Mouse (Mus musculus) frontal cortex, postnatal 14 days (tissue): ENCODE measurements at regions not wholly inside any gene's neighbourhood (a gene's known extent, or its start where the extent isn't known, plus 50 kb on each side); places are given as distances from the start of the nearest gene placed in this dataset.

Experiments used
- DNase-seq, 2 experiments: peaks; one replicate each; pipeline ENCODE4 v3.0.0; 2022; ENCODE audit warnings: low spot score in 2 of 2

- DNase-seq, result no peak
Observed at GRCm38 (mm10) chr10:67663028-67663427, 114.3 kb upstream of the Ado start.

- no peak for DNase-seq
Observed at GRCm38 (mm10) chr10:67661666-67662065, 112.9 kb upstream of the Ado start.

GRCm38 (mm10) chr10:67658005-67658545 lies 109.3 kb upstream of the Ado start:
- DNase-seq, result no peak

- no peak for DNase-seq
Observed at GRCm38 (mm10) chr10:67657305-67657704, 108.5 kb upstream of the Ado start.

- DNase-seq, result no peak
Observed at GRCm38 (mm10) chr10:67654518-67654917, 105.8 kb upstream of the Ado start.

GRCm38 (mm10) chr10:67652300-67652699 lies 103.5 kb upstream of the Ado start:
- DNase-seq, result no peak

- no peak for DNase-seq
Observed at GRCm38 (mm10) chr10:67651386-67651785, 102.6 kb upstream of the Ado start.

GRCm38 (mm10) chr10:67647777-67648727 lies 99.3 kb upstream of the Ado start:
- no peak for DNase-seq

- no peak for DNase-seq
Observed at GRCm38 (mm10) chr10:67646659-67647559, 98.2 kb upstream of the Ado start.

- no peak for DNase-seq
Observed at GRCm38 (mm10) chr10:67645821-67646220, 97.1 kb upstream of the Ado start.

GRCm38 (mm10) chr10:67644280-67644679 lies 95.5 kb upstream of the Ado start:
- DNase-seq, result no peak

GRCm38 (mm10) chr10:67643685-67644084 lies 94.9 kb upstream of the Ado start:
- DNase-seq, result no peak

- DNase-seq, result no peak
Observed at GRCm38 (mm10) chr10:67637339-67637738, 88.6 kb upstream of the Ado start.

GRCm38 (mm10) chr10:67636569-67636968 lies 87.8 kb upstream of the Ado start:
- no peak for DNase-seq

- no peak for DNase-seq
Observed at GRCm38 (mm10) chr10:67634795-67635194, 86.0 kb upstream of the Ado start.

GRCm38 (mm10) chr10:67633063-67633462 lies 84.3 kb upstream of the Ado start:
- DNase-seq, result no peak

- no peak for DNase-seq
Observed at GRCm38 (mm10) chr10:67623338-67623737, 74.6 kb upstream of the Ado start.

- DNase-seq, result no peak
Observed at GRCm38 (mm10) chr10:67620018-67620417, 71.3 kb upstream of the Ado start.

- no peak for DNase-seq
Observed at GRCm38 (mm10) chr10:67618112-67618511, 69.4 kb upstream of the Ado start.

- DNase-seq, result no peak
Observed at GRCm38 (mm10) chr10:67615016-67615415, 66.3 kb upstream of the Ado start.

- DNase-seq, result no peak
Observed at GRCm38 (mm10) chr10:67610689-67611088, 61.9 kb upstream of the Ado start.

GRCm38 (mm10) chr10:67608033-67608432 lies 59.3 kb upstream of the Ado start:
- DNase-seq, result no peak
